Mouse (Mus musculus) myocyte (in vitro differentiated cells): ENCODE measurements around the gene Pam. TPM values are rescaled to one million over a fixed set of nuclear protein-coding genes. Genes with fewer than 3 reads are reported as not detected.

Source experiments
- H3K27me3 ChIP-seq: one replicate; pipeline ENCODE4 v1.6.1; 2011; ENCODE audit not compliant: control insufficient read depth, insufficient read depth, insufficient read length
- H3K36me3 ChIP-seq: one replicate; pipeline ENCODE4 v1.6.1; 2011; ENCODE audit not compliant: control insufficient read depth, insufficient read depth
- H3K4me2 ChIP-seq: one replicate; pipeline ENCODE4 v1.6.1; 2011; ENCODE audit warnings: low read depth, control low read depth
- H3K4me3 ChIP-seq: one replicate; pipeline ENCODE4 v1.5.1; 2011; ENCODE audit warnings: mild to moderate bottlenecking, control low read depth, moderate library complexity
- H3K79me2 ChIP-seq: one replicate; pipeline ENCODE4 v1.6.1; 2011; ENCODE audit not compliant: control insufficient read depth, insufficient read depth
- H3ac ChIP-seq: one replicate; pipeline ENCODE4 v1.6.1; 2011; ENCODE audit not compliant: control insufficient read depth, insufficient read length
- CEBPB ChIP-seq: IDR thresholded peaks from 2 replicates; pipeline ENCODE4 v1.6.1; 2011; ENCODE audit warnings: mild to moderate bottlenecking, moderate library complexity; ENCODE audit not compliant: poor library complexity, insufficient read depth, severe bottlenecking
- E2F4 ChIP-seq: IDR thresholded peaks from one replicate; pipeline ENCODE4 v1.6.1; 2011; ENCODE audit warnings: mild to moderate bottlenecking, control low read depth, moderate library complexity; ENCODE audit not compliant: insufficient read depth
- MAX ChIP-seq: IDR thresholded peaks from one replicate; pipeline ENCODE4 v1.6.1; 2011; ENCODE audit warnings: low read depth, mild to moderate bottlenecking, control low read depth
- MYOD1 ChIP-seq, 3 experiments: IDR thresholded peaks; one replicate each; pipeline ENCODE4 v1.6.1; 2011; ENCODE audit warnings: control low read depth in 2 of 3, low read depth in 2 of 3, mild to moderate bottlenecking in 2 of 3, moderate library complexity in 1 of 3; ENCODE audit not compliant: insufficient read length in 2 of 3, control insufficient read depth in 1 of 3
- MYOG ChIP-seq, 3 experiments: IDR thresholded peaks; one replicate each; pipeline ENCODE4 v1.6.1; 2011; ENCODE audit warnings: control low read depth in 2 of 3, low read depth in 2 of 3, mild to moderate bottlenecking in 2 of 3; ENCODE audit not compliant: insufficient read length in 2 of 3, control insufficient read depth in 1 of 3, insufficient read depth in 1 of 3
- POLR2A ChIP-seq: IDR thresholded peaks from one replicate; pipeline ENCODE4 v1.6.1; 2011; ENCODE audit warnings: low read depth, mild to moderate bottlenecking, control low read depth, moderate library complexity; ENCODE audit not compliant: insufficient read length
- POLR2AphosphoS2 ChIP-seq: IDR thresholded peaks from one replicate; pipeline ENCODE4 v1.6.1; 2011; ENCODE audit warnings: low read depth, control low read depth; ENCODE audit not compliant: insufficient read length
- REST ChIP-seq: IDR thresholded peaks from one replicate; pipeline ENCODE4 v1.6.1; 2011; ENCODE audit warnings: mild to moderate bottlenecking, control low read depth, moderate library complexity; ENCODE audit not compliant: insufficient read depth, insufficient read length
- SRF ChIP-seq: IDR thresholded peaks from one replicate; pipeline ENCODE4 v1.6.1; 2011; ENCODE audit warnings: low read depth; ENCODE audit not compliant: control insufficient read depth, insufficient read length
- TCF12 ChIP-seq: IDR thresholded peaks from one replicate; pipeline ENCODE4 v1.6.1; 2011; ENCODE audit warnings: mild to moderate bottlenecking, control low read depth; ENCODE audit not compliant: poor library complexity, insufficient read depth, severe bottlenecking
- TCF3 ChIP-seq: IDR thresholded peaks from one replicate; pipeline ENCODE4 v1.6.1; 2011; ENCODE audit warnings: low read depth, control low read depth; ENCODE audit not compliant: insufficient read length
- USF1 ChIP-seq: IDR thresholded peaks from one replicate; pipeline ENCODE4 v1.6.1; 2011; ENCODE audit warnings: low read depth, mild to moderate bottlenecking, control low read depth, moderate library complexity
- polyA plus RNA-seq: library from polyadenylated mRNA; unstranded; fragments of >200 nt; fragmentation: generic; extraction: Trizol; gene quantifications from one replicate; pipeline ENCODE4 v1.2.1, GENCODE M21; 2012; ENCODE audit warnings: missing spikeins

Gene Pam
- polyA plus RNA-seq, 1 experiment: 29.4 TPM

DNA sequence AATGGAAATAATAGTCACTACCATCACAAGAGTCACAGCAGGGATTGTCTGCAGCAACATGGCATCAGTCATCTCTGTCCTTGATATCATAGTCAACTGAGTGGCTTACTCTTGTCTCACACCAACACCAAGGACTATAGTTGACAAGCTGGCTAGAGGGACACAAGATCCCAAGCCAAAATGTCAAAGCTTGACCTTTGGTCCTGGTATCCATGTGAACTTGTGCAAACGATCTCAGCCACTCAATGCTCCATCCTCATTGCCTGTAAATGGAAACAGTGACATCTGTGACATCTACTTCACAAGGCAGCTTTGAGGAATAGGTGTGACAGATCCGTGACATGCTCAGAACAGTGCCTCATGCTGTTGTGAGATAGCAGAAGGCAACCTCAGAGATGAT, 15.0 kb downstream of the Pam start:
- TF ChIP-seq TCF3 (no peak), POLR2A (no peak), CEBPB (no peak), TCF12 (no peak), MAX (no peak), SRF (no peak), MYOG (IDR thresholded peaks at IDR 0.05; ENCODE audit: control insufficient read depth in 1 of 3, insufficient read depth in 1 of 3, insufficient read length in 2 of 3, low read depth in 2 of 3) (no peak), REST (no peak), USF1 (no peak), POLR2AphosphoS2 (no peak), MYOD1 (IDR thresholded peaks at IDR 0.05; ENCODE audit: control insufficient read depth in 1 of 3, insufficient read length in 2 of 3, low read depth in 2 of 3) (no peak), E2F4 (no peak)
- Histone ChIP-seq H3K4me2 (no peak overlapping the region), H3K27me3 (no peaks in the 10 kb centered on the region), H3K79me2 (no peaks in the 10 kb centered on the region), H3K4me3 (no peak overlapping the region), H3K36me3 (no peaks in the 10 kb centered on the region), H3ac (no peak overlapping the region)

DNA sequence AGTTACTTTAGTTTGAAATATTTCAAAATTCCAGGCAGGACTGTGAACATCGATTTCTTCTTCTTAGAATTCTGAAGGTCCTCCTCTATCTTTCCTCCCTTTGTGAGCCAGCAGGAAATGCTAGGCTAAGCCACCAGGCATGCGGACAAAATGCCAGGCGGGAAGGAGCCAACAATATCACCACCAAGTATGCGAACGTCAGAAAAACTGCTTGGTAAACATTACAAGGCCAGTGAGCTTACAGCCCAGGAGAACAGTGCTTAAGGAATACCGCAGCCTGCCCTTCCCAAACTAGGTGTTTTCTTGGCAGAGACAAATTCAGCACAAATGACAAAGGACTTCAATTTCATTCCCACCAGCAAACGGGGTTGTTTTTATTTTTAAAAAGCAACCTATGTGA, 15.8 kb downstream of the Pam start:
- no peaks in the 10 kb centered on the region for H3K36me3 ChIP-seq
- H3K4me3 ChIP-seq: no peak overlapping the region
- no peaks in the 10 kb centered on the region for H3K79me2 ChIP-seq
- H3K27me3 ChIP-seq: no peaks in the 10 kb centered on the region
- no peak for TF ChIP-seq MAX
- TF ChIP-seq USF1: no peak
- TF ChIP-seq POLR2AphosphoS2: no peak
- TF ChIP-seq TCF12: no peak
- no peak for TF ChIP-seq E2F4
- TF ChIP-seq REST: no peak
- no peak for TF ChIP-seq MYOG (IDR thresholded peaks at IDR 0.05; ENCODE audit: control insufficient read depth in 1 of 3, insufficient read depth in 1 of 3, insufficient read length in 2 of 3, low read depth in 2 of 3)
- TF ChIP-seq TCF3: no peak
- TF ChIP-seq CEBPB: no peak
- no peak for TF ChIP-seq POLR2A
- no peak for TF ChIP-seq MYOD1 (IDR thresholded peaks at IDR 0.05; ENCODE audit: control insufficient read depth in 1 of 3, insufficient read length in 2 of 3, low read depth in 2 of 3)
- no peak for TF ChIP-seq SRF
- no peak overlapping the region for H3K4me2 ChIP-seq
- no peak overlapping the region for H3ac ChIP-seq

DNA sequence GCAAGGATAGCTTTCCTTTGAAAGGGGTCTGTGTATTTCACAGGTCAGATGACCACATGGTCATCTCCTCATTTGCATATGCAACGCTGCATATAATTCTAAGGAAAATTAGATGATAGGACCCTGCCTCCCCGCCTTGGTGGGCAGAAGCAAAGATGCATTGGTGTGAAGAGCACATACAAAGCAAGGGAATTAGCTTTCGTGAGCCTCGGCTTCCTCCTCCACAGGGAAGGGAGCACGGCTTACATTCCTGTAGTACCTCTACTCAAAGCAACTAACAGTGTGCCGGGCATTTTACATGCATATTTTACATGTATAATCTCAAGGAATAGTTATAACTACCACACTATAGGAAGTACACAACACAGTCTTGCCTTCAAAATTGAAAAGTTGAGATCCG, 16.7 kb downstream of the Pam start:
- Histone ChIP-seq H3K36me3 (no peaks in the 10 kb centered on the region), H3K79me2 (no peaks in the 10 kb centered on the region), H3K4me3 (no peak overlapping the region), H3K4me2 (no peak overlapping the region), H3ac (no peak overlapping the region), H3K27me3 (no peaks in the 10 kb centered on the region)
- TF ChIP-seq POLR2A (no peak), SRF (no peak), MYOG (IDR thresholded peaks at IDR 0.05; ENCODE audit: control insufficient read depth in 1 of 3, insufficient read depth in 1 of 3, insufficient read length in 2 of 3, low read depth in 2 of 3) (no peak), MAX (no peak), POLR2AphosphoS2 (no peak), TCF12 (no peak), REST (no peak), USF1 (no peak), TCF3 (no peak), MYOD1 (IDR thresholded peaks at IDR 0.05; ENCODE audit: control insufficient read depth in 1 of 3, insufficient read length in 2 of 3, low read depth in 2 of 3) (no peak), CEBPB (no peak), E2F4 (no peak)

DNA sequence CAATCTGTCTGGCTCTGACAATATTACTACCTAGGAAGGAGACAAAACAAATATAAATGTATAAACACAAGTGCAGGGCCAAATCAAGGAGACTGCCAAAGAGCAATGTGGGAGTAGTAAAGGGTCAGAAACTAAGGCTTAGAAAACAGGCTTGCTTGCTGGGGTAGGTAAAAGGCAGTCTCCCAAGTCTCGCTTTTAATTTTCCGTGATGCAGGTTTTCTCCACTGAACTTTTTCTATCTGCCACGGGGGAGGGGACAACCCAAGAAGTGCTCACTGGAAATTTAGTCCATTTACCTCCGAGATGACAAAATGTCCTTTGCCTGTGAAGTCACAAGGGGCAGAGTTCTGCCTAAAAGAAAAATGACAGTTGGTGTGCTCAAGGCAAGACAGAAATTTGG, 21.6 kb downstream of the Pam start:
- H3K36me3 ChIP-seq: no peaks in the 10 kb centered on the region
- no peak for TF ChIP-seq REST
- TF ChIP-seq E2F4: no peak
- no peak for TF ChIP-seq POLR2A
- no peak for TF ChIP-seq CEBPB
- no peak for TF ChIP-seq USF1
- TF ChIP-seq POLR2AphosphoS2: no peak
- no peak for TF ChIP-seq MYOD1 (IDR thresholded peaks at IDR 0.05; ENCODE audit: control insufficient read depth in 1 of 3, insufficient read length in 2 of 3, low read depth in 2 of 3)
- no peak for TF ChIP-seq TCF3
- TF ChIP-seq MYOG (IDR thresholded peaks at IDR 0.05; ENCODE audit: control insufficient read depth in 1 of 3, insufficient read depth in 1 of 3, insufficient read length in 2 of 3, low read depth in 2 of 3): no peak
- no peak for TF ChIP-seq TCF12
- TF ChIP-seq SRF: no peak
- TF ChIP-seq MAX: no peak
- no peak overlapping the region for H3K4me2 ChIP-seq
- no peaks in the 10 kb centered on the region for H3K79me2 ChIP-seq
- H3K4me3 ChIP-seq: no peak overlapping the region
- H3K27me3 ChIP-seq: no peaks in the 10 kb centered on the region
- H3ac ChIP-seq: no peak overlapping the region

DNA sequence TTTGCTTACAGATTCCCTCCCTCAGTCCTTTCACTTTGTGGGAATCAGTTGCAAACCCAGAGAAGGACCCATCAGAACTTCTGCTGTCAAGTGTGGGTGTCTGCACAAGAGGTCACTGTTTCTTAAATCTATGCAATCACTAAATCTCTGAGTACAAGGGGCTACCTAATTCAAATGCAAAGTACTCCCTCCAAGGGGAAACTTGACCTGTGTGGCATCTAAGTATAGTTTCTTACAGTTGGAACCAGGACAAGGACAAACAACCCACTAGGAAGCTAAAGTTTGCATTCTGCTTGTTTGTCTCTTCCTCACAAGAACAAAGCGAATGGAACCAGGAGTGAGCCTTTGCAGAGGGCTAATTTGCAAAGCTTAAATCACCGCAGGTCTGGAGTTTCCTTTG, 22.3 kb downstream of the Pam start:
- TF ChIP-seq E2F4 (no peak), CEBPB (no peak), MYOD1 (IDR thresholded peaks at IDR 0.05; ENCODE audit: control insufficient read depth in 1 of 3, insufficient read length in 2 of 3, low read depth in 2 of 3) (no peak)
- H3K27me3 ChIP-seq: no peaks in the 10 kb centered on the region
- H3K4me3 ChIP-seq: no peak overlapping the region
- no peak overlapping the region for H3K4me2 ChIP-seq
- H3ac ChIP-seq: no peak overlapping the region
- no peaks in the 10 kb centered on the region for H3K79me2 ChIP-seq
- H3K36me3 ChIP-seq: no peaks in the 10 kb centered on the region
